Mouse (Mus musculus) gastrocnemius, postnatal 25 days (tissue): Measurements from ENCODE around the gene Pafah1b3. TPM values are rescaled to one million over a fixed set of nuclear protein-coding genes. Genes with fewer than 3 reads are reported as not detected.

ENCODE experiments used
- DNase-seq: peaks from one replicate; pipeline ENCODE4 v3.0.0; 2022
- total RNA-seq, 2 experiments: library from RNA; stranded (reverse); gene quantifications; 1 replicate in 1 of 2; 2 replicates in 1 of 2; pipeline ENCODE4 v1.2.3; 2021

The Pafah1b3 gene
- total RNA-seq, 2 experiments from 2014 or later, result 1.4 to 1.5 TPM

DNA sequence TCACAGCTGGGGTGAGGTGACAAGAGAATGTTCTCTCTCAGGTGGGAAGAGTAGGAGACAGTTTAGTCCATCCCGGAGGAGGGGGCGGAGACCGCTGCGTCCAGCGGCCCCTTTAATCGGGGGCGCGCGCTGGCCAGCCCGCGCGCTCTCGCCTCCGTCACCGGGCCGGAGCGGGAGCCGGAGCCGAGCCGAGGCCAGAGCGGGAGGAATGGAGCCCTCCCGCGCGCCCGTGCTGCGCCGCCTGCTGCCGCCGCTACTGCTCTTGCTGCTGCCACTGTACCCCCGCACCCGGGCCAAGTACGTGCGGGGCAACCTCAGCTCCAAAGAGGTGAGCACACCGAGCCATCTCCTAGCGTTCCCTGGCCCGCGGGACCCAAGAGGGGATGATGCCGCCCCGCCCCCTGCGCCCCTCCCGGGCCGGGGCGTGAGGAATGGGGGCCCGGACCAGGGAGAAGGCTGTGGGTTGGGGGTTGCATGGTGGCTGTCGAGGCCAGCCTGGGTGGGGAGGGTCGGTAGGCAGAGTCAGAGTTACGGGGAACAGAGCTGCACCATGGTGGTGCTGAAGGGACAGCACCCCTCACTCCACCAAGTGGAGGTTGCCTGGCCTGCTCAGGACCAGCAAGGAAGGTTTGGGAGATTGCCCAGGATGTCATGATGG is 8.3 kb upstream of the Pafah1b3 start, which contains the start of gene Tmem145:
Gene Tmem145 (plus strand): TSS at position 151 of the 658 bp plus-strand sequence.
- no peak for DNase-seq

DNA sequence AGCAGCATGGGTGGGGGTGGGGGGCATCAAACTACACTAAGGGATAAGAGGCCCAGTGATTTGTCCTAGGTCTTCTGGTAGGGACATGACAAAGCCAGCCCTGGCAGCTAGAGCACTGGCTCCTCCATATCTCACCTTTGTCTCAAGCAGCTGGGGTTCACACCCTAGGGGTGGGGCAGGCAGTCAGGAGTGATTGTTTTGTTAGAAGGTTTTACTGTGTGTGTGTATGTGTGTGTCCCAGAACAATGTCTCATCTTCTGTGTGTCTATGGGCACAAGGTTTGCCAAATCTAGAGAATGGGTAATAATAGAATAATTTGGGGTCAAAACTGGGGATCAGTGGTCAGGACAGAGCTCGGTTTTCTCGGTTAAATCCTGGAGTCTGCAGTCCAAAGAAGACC is 7.7 kb upstream of the Pafah1b3 start:
- DNase-seq, result no peak

DNA sequence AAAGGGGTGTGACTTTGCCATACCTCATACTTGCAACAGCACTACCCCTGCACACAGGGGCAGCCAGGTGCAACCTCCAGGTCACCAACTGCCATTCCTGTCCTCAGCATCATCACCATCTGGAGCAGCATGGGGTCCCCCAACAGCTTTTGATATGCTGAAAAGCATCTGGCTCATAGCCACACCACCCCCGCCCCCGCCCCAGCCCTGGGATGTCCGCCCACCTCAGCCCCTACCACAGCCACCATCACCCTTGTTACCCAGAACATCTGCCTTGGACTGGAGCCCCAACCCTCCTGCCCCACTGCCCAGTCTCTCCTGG is 5.9 kb upstream of the Pafah1b3 start:
- no peak for DNase-seq

DNA sequence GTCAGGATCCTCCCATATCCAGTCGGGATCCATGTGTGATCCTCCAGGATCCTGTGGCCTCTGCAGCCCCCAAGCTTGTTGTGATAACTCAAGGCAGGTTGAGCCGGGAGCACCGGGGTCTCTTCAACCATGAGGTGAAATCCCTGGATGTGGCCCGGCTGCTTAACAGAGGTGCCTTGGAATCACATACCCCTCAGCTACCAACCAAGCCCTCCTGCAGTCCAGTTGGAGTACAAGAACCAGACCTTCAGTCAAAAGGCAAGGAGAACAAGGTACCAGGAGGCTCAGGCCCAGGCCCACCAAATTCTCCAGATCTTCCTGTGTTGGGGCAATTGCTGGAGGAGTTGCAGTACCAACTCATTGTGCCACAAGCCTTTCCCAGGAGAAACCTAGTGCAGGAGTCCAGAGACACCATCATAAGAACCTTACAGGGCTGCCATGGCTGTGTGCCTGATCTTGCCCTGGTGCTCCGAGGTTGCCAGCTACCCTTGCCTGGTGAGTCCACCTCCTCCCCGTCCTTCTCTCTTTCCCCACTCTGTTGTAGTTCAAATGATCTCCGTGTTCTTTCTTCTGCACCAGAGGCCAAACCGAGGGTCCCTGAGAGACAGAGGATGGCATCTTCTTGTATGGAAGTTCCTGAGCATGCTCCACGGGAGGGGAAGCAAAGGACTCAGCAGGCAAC is 5.4 kb upstream of the Pafah1b3 start:
- no peak for DNase-seq

DNA sequence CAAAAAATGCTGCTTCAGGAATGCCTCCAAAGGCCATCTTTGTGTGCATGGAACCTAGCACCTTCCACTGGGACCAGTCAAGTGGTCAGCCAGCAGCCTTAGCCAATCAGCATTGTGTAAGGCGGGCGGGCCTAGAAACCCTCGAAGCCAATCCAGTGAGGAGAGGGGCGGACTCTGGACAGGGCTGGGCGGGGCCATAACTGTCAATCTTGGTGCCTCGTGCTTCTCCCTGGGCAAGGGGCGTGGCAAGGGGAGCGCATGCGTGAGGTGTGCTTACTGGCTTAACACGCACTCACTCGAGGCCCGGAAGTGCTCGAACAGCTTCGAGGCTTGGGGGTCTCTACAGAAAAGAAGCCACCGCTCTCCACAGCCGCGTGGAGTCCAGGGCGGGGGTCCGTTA is 3.3 kb upstream of the Pafah1b3 start, which contains the start of gene Prr19:
Gene Prr19 (plus strand): TSS at position 349 of the 400 bp plus-strand sequence.
- DNase-seq, result no peak

DNA sequence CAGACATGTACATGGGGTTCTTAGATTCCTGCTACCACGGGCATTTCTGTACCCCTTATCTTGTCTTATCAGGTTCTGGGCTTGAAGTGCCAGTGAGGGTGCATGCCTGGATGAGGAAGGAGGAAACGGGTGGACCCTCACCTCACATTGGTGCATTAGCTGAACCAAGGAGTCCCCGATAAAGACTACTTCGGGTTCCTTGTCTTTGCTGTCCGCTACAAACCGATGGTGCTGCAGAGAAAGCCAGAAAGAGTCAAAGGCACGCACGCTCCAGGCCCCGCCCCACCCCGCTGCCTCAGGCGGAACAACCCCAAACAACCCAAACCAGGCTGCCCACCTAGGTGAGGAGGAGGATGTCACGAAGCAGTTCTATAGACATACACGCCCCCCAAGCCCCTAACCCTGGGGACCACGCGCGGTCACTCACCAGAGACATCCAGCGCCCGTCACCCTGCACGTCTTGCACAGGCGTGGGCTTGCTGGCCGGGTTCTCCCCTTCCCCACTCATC is 787 bp downstream of the Pafah1b3 start:
- no peak for DNase-seq

DNA sequence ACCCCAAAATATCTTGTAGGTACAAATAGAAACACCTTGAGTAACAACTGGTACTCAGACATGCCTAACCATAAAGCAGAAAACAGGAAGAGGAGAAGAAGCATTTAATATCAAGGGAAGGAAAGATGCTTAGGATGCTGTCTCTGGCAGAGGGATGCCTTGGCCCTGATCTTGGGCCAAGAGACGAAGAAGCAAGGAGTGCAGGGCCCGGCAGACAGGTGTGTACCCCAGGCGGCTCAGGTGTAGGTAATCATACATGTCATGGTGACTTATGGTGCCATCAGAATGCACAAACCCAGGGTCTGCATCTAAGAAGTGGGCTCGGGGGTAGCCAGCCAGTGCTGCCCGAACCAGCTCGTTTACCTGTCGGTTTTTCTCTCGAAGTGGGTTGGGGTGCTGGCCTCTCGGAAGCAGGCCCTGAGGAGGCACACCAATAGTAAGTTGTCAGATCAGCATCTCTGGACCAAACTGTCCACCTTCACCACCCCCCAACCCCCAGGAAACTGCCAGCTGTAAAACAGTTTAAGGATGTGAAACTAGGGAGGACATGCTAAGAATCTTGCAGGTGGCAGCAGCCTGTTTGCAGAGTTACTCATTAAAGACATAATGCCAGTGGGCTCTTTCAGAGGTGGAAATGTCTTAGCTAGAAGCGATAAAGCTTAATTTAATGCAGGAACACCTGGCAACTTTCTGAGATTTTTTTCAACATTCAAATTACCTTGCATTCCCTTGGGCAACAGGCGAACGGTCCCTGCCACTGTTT is 2.6 kb downstream of the Pafah1b3 start:
- DNase-seq, result no peak

DNA sequence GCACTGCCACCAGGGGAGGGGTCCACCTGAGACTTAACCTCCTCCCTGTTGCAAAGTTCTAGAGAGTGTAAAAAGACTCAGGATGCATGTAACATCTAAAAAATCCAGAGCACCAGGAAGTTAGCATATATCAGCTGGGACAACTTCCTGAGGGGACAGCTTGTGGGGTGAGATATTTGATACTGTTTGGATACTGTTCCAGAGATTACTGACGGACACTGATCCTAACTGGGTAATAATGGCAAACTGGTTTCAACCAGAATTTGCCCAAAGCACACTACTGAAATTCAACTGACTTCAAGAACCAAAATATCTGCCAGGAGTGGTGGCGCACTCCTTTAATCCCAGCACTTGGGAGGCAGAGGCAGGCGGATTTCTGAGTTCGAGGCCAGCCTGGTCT is 3.3 kb downstream of the Pafah1b3 start:
- DNase-seq, result no peak

DNA sequence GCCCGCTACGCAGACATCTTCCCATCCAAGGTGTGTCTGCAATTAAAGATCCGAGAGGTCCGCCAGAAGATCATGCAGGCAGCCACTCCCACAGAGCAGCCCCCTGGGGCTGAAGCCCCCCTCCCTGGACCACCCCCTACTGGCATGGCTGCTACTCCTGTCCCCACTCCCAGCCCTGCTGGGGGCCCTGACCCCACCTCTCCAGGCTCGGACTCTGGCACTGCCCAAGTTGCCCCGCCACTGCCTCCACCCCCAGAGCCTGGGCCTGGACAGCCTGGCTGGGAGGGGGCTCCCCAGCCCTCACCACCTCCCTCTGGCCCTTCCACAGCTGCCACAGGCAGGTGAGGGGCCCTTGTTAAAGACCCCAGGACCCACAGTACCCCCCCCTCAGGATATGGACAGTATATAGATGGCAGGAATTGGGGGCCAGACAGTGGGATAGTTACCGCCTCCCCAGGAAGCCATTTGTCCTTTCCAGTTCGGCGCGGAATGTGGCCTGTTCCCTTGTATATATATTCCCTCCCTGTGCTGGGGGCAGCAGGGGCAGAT is 4.5 kb downstream of the Pafah1b3 start:
- DNase-seq, result no peak

DNA sequence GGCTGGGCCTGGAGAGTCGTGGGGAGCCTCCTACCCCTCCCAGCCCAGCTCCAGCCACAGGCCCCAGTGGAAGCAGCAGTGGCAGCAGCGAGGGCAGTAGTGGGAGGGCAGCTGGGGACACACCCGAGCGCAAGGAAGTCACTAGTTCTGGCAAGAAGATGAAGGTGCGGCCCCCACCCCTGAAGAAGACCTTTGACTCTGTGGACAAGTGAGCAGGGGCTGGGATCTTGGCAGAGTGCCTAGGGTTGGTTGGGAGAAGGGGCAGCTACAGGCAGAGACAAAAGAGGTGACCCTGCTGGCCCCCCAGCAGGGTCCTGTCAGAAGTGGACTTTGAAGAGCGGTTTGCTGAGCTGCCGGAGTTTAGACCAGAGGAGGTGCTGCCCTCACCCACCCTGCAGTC is 5.7 kb downstream of the Pafah1b3 start:
- DNase-seq, result no peak

DNA sequence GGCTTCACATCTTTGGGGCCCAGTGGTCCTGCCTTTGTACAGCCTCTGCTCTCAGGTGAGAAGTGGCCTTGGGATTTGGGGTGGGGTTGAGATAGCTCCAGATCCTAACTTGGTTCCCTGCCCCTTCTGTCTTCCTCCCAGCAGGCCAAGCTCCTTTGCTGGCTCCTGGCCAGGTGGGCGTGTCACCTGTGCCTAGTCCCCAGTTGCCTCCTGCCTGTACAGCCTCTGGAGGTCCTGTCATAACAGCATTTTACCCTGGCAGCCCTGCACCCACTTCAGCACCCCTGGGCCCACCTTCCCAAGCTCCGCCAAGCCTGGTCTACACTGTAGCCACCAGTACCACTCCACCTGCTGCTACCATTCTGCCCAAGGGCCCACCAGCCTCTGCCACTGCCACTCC is 6.9 kb downstream of the Pafah1b3 start:
- DNase-seq, result no peak

DNA sequence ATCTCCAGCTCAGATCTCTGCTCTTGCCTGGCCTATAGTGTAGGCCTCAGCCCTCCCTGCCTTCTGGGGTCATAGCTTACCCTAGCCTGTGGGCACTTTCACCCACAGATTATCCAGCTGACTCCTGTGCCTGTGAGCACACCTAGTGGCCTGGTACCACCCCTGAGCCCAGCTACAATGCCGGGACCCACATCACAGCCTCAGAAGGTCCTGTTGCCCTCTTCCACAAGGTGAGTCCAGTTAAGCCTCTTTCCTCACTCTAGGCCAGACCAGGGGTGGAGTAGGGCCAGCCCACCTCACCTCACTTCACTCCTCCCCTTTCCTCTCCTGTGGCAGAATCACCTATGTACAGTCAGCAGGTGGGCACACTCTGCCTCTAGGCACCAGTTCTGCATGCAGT is 7.3 kb downstream of the Pafah1b3 start:
- no peak for DNase-seq

DNA sequence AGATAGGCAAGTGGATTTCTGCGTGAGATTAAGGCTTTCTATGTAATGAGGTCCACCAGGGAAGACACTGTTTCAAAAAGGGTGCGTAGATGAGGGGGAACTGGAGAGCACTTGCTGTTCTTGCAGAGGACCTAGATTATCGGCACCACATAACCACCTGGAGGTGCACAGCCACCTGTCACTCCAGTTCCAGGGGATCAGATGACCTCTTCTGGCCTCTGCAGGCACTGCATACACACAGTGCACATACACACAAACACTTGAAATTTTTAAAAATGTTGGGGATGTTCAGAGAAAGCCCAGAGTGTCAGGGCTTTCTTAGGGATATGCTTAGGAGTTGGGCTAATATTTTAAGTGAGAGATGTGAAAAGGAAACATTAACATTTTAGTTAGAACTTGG is 7.9 kb downstream of the Pafah1b3 start:
- no peak for DNase-seq

DNA sequence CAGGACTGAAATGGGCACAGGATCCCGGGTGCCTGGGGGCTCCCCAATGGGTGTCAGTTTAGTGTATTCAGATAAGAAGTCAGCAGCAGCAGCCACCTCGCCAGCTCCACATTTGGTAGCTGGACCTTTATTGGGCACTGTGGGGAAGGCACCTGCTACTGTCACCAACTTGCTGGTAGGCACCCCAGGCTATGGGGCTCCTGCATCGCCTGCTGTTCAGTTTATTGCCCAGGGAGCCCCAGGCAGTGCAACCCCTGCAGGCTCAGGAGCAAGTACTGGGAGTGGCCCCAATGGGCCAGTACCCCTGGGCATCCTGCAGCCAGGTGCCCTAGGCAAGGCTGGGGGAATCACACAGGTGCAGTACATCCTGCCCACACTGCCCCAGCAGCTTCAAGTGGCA is 9.1 kb downstream of the Pafah1b3 start:
- no peak for DNase-seq

DNA sequence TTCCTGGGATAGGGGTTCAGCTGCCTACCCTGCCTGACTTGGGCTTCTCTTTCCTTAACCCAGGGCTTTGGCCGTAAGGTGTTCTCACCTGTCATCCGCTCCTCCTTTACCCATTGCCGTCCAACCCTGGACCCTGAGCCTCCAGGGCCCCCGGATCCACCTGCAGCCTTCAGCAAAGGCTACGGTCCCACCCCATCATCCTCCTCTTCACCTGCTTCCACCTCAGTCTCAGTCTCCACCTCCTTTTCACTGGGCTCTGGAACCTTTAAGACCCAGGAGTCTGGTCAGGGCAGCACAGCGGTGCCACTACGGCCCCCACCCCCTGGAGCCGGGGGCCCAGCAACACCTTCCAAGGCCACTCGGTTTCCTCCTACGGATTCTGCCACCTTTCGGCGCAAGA is 9.8 kb downstream of the Pafah1b3 start:
- no peak for DNase-seq

DNA sequence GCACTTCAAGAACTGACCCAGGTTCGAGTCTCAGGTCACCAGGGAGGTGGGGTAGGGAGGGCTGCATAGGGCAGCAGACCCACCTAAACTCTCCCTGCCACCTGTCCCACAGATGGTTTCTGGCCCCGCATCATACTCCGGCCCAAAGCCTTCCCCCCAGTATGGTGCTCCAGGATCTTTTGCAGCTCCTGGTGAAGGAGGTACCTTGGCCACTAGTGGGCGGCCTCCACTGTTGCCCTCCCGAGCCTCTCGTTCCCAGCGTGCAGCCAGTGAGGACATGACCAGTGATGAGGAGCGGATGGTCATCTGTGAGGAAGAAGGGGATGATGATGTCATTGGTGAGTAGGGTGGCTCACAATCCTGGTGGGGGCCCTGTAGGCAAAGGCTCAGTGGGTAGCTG is 10.8 kb downstream of the Pafah1b3 start:
- DNase-seq, result no peak

DNA sequence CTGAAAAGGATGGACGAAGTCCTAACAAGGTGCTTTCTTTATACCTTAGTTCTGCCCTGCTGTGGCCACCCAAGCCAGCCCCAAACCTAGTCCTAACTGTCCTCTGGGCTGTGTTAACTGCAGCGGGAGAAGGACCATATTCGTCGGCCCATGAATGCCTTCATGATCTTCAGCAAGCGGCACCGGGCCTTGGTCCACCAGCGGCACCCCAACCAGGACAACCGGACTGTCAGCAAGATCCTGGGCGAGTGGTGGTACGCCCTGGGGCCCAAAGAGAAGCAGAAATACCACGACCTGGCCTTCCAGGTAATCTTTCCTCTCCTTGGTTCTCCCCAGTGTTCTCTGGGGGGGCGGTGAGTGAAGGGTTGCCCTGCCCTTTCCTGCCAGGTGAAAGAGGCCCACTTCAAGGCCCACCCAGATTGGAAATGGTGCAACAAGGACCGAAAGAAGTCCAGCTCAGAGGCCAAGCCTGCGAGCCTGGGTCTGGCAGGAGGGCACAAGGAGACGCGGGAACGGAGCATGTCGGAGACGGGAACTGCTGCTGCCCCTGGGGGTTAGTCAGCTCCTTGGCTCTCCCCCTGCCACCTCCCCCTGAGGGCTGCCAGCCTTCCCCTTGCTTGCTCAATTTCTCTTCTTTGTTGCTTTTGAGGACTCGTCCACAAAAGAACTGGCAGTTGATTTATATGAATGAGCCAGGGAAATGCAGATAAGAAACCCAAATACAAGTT is 12.1 kb downstream of the Pafah1b3 start:
- DNase-seq, result no peak

DNA sequence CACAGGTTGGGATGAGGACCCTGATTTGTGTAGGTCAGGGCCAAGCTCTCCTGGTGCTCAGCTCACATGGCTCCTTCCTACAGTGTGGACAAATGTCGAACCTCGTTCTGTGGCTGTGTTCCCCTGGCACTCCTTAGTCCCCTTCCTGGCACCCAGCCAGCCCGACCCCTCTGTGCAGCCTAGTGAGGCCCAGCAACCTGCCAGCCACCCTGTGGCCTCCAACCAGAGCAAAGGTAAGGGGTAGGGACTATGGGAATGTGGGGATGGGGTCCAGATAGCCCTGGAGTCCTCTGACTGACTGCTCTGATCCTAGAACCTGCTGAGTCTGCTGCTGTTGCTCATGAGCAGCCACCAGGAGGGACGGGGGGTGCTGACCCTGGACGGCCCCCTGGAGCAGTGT is 13.0 kb downstream of the Pafah1b3 start:
- DNase-seq, result no peak

DNA sequence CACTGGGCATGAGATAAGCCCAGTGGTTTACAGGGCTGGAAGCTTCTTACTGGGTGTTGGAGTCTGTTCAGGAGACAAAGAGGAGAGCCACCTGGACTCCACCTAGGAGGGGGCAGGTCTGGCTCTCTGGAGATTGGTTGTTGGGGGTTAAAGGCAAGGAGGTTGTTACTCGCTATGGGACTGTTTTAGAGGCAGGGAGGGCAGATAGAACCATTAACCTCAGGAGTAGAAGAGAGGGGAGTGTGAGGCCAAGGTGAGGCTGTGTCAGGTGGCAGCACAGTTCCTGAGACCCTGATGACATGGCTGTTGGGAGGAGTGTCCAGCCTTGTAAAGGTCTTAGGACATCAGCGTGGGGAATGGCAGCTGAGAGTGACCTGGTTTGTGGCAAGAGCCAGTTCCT is 13.6 kb downstream of the Pafah1b3 start:
- DNase-seq, result no peak

DNA sequence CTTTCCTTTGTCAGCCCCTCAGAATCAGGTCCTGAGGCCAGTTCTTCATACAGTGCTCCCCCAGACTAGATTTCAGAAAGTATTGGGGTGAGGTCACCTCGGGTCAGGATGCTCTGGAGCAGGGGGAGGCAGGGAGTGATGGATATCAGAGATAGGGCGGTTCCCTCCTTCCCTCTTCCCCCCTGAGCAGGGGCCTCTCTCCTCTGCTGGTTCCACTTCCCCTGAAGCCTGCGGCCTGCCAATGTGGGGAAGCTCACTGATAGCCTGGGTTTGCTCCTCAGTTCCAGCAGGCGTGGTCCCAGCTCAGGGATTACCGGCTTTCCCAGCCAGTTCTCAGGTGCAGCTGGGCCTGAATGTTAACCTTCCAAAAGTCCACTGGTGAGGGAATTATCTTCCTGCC is 14.1 kb downstream of the Pafah1b3 start:
- DNase-seq, result no peak

DNA sequence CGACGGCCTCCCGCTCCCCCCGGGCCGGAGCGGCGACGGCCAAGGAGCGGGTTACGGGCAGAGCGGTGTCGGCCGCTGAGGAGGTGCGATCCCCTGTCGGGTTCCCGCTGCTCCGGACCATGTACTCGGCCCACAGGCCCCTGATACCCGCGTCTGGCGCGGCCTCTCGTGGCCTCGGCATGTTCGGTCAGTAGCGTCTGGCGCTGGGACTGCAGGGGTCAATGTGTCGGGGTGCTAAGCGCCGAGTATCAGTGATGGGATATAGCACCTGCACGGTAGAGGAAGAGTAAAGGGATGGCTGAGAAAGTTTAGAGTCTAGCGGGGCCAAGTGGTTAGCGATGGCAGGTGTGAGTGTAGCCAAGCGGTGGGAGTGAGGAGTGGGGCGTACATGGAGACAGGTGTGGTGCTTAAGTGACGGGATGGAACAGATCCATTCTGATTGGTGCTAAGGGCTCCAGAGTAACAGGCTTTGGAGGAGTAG is 15.0 kb downstream of the Pafah1b3 start:
- peak; percentile 62 for DNase-seq
